Mouse (Mus musculus): Measurements from ENCODE around the gene Klf2. TPM values are rescaled to one million over a fixed set of nuclear protein-coding genes. Genes with fewer than 3 reads are reported as not detected.
A peak's percentile ranks its signal among the peaks of the same experiment; 100 is the strongest.

Klf2 gene
- total RNA-seq, 2 experiments from 2014 or later = 20.2 to 22.0 TPM

GRCm38 (mm10) chr8:72303633-72304032 lies 15.2 kb upstream of the Klf2 start:
- peak in 1 of 2 experiments; percentile 54 for DNase-seq (ENCODE audit: low spot score in 2 of 2)

- DNase-seq (ENCODE audit: low spot score in 2 of 2) = no peak
These were observed 13.5 kb upstream of the Klf2 start, which contains the start of gene Gm10282 for GRCm38 (mm10) chr8:72305210-72305905. Gene Gm10282, minus strand, starts transcription at chr8:72305260.

- no peak for DNase-seq (ENCODE audit: low spot score in 2 of 2)
These were observed 11.9 kb upstream of the Klf2 start for GRCm38 (mm10) chr8:72306913-72307312.

- no peak for DNase-seq (ENCODE audit: low spot score in 2 of 2)
These were observed 10.6 kb upstream of the Klf2 start for GRCm38 (mm10) chr8:72308276-72308675.

GRCm38 (mm10) chr8:72310849-72311506 lies 7.9 kb upstream of the Klf2 start:
- peak; percentile 59 to 71 for DNase-seq (ENCODE audit: low spot score in 2 of 2)

- no peak for DNase-seq (ENCODE audit: low spot score in 2 of 2)
These were observed 5.8 kb upstream of the Klf2 start for GRCm38 (mm10) chr8:72312926-72313518.

GRCm38 (mm10) chr8:72316053-72316695 lies 2.7 kb upstream of the Klf2 start:
- DNase-seq (ENCODE audit: low spot score in 2 of 2) = no peak

- no peak for DNase-seq (ENCODE audit: low spot score in 2 of 2)
These were observed 1.0 kb upstream of the Klf2 start for GRCm38 (mm10) chr8:72317741-72318301.

- DNase-seq (ENCODE audit: low spot score in 2 of 2) = no peak
These were observed 564 bp downstream of the Klf2 start for GRCm38 (mm10) chr8:72319397-72319796.

- no peak for DNase-seq (ENCODE audit: low spot score in 2 of 2)
These were observed 1.3 kb downstream of the Klf2 start for GRCm38 (mm10) chr8:72319921-72320802.

- DNase-seq (ENCODE audit: low spot score in 2 of 2) = no peak
These were observed 2.2 kb downstream of the Klf2 start for GRCm38 (mm10) chr8:72320803-72321583.

GRCm38 (mm10) chr8:72321635-72322441 lies 3.0 kb downstream of the Klf2 start:
- DNase-seq (ENCODE audit: low spot score in 2 of 2) = no peak

- DNase-seq (ENCODE audit: low spot score in 2 of 2) = no peak
These were observed 3.6 kb downstream of the Klf2 start for GRCm38 (mm10) chr8:72322471-72322889.

- no peak for DNase-seq (ENCODE audit: low spot score in 2 of 2)
These were observed 4.4 kb downstream of the Klf2 start for GRCm38 (mm10) chr8:72323131-72323725.

GRCm38 (mm10) chr8:72324036-72324706 lies 5.3 kb downstream of the Klf2 start:
- DNase-seq (ENCODE audit: low spot score in 2 of 2) = no peak

GRCm38 (mm10) chr8:72324708-72325107 lies 5.9 kb downstream of the Klf2 start:
- no peak for DNase-seq (ENCODE audit: low spot score in 2 of 2)

GRCm38 (mm10) chr8:72329116-72329515 lies 10.3 kb downstream of the Klf2 start:
- no peak for DNase-seq (ENCODE audit: low spot score in 2 of 2)
